Mouse (Mus musculus): ENCODE data around the gene Cflar. TPM values are rescaled to one million over a fixed set of nuclear protein-coding genes. Genes with fewer than 3 reads are reported as not detected.

Gene Cflar
- polyA plus RNA-seq, 1 experiment from 2014 or later, result 43.6 TPM

DNA sequence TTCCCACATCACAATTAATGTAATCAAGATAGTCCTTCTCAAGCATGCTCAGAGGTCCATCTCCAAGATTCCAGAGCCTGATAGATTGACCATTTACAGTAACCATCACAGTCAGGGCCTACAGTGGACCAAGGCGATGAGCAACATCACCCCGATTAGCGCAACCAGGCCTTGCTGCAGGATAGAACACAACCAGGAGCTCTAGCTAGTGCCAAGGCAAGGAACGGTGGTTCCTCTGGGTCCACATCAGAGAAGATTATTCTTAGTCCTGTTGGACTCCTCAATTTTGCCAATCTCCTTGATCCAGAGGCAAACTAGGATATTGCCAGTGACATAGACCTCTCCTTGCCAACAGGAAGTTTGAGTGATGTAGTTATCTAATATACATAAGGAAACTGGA is 77.1 kb downstream of the Cflar start:
- Histone ChIP-seq H3K9ac (ENCODE audit: low read length) (no peak overlapping the region), H3K9me3 (ENCODE audit: control insufficient read depth, low read length) (no peaks in the 10 kb centered on the region), H3K27ac (replicated peaks) (no peak overlapping the region), H3K4me1 (replicated peaks; ENCODE audit: control insufficient read depth, insufficient read depth) (no peaks in the 10 kb centered on the region), H3K4me2 (replicated peaks; ENCODE audit: low read depth) (no peak overlapping the region), H3K27me3 (ENCODE audit: control insufficient read depth, insufficient read depth, low read length) (no peaks in the 10 kb centered on the region), H3K36me3 (ENCODE audit: control insufficient read depth, insufficient read depth, low read length) (no peaks in the 10 kb centered on the region), H3K4me3 (ENCODE audit: low read depth, low read length) (no peak overlapping the region)
- ATAC-seq (ENCODE audit: low FRiP score, low TSS enrichment) (no peak), DNase-seq (ENCODE audit: low spot score) (no peak)
- TF ChIP-seq EP300 (optimal IDR thresholded peaks at IDR 0.05) (no peak), CTCF (IDR thresholded peaks at IDR 0.05; ENCODE audit: low read depth) (no peak)
- WGBS, result 91% methylated on average over 4 of the region's 4 CpGs

DNA sequence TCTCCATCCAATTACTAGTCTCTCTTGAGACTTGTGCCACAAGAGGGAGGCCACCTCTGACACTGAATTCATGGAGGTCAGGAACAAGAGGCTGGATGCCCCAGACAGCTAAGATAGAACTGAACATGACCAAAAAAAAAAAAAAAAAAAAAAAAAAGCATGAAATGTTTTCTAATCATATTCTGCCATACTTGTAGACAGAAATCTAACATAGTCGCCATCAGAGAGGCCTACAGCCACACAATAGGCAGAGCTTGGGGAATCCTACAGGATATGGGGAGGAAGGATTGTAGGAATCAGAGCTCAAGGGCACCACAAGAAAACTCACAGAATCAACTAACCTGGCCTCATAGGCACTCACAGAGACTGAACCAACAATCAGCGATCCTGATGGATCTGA is 83.4 kb downstream of the Cflar start:
- 49% methylated on average over 2 of the region's 2 CpGs for WGBS
- ATAC-seq (ENCODE audit: low FRiP score, low TSS enrichment) (no peak), DNase-seq (ENCODE audit: low spot score) (no peak)
- H3K27me3 ChIP-seq (ENCODE audit: control insufficient read depth, insufficient read depth, low read length), result no peaks in the 10 kb centered on the region
- H3K4me1 ChIP-seq (replicated peaks; ENCODE audit: control insufficient read depth, insufficient read depth), result no peaks in the 10 kb centered on the region
- no peak for TF ChIP-seq EP300 (optimal IDR thresholded peaks at IDR 0.05)
- TF ChIP-seq CTCF (IDR thresholded peaks at IDR 0.05; ENCODE audit: low read depth), result no peak
- peak overlapping the region; percentile 68; the same call in 1 of the 2 replicates for H3K4me2 ChIP-seq (replicated peaks; ENCODE audit: low read depth)
- no peak overlapping the region for H3K9ac ChIP-seq (ENCODE audit: low read length)
- peak overlapping the region; percentile 62 for H3K4me3 ChIP-seq (ENCODE audit: low read depth, low read length)
- no peaks in the 10 kb centered on the region for H3K9me3 ChIP-seq (ENCODE audit: control insufficient read depth, low read length)
- H3K27ac ChIP-seq (replicated peaks), result peak overlapping the region; percentile 90
- no peaks in the 10 kb centered on the region for H3K36me3 ChIP-seq (ENCODE audit: control insufficient read depth, insufficient read depth, low read length)

DNA sequence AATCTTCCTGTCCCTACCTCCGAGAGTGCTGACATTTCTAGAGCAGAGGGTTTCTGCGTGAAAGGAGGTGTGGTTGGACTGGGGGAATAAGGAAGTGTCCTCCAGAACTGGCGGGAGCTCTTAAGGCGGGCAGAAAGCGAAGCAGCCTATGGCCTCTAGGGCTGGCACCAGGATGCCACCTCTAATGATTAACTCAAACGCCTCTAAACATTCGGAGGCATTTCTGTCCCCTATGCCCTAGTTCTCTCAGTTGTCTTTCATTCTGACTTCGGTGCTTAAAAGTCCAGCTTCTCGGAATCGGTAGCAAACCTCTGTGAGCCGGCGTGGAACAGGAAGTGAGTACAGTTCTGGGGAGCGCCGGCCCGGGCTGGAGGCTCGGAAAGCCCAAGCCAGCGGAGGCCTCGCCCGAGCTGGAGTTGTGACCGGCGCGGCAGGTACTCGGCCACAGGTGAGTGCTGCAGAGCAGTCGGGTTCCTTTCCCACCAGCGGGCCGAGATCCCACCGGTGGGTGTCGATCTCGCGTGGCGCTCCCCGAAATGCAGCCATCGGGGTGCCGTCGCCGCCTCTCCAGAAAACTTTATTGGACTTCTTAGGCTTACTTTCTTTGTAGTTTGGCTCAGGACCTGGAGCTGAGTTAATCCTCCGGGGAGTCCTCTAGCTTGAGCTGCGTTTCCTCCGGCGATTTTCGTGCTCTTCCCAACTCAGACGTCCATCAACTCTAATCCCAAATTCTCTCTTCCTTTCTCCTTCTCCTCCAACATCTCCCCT is 84.2 kb downstream of the Cflar start, which contains the start of gene Casp8:
TSS of gene Casp8 (plus strand) at position 84 of the 768 bp plus-strand sequence.
- ATAC-seq (ENCODE audit: low FRiP score, low TSS enrichment), result peak; percentile 97

DNA sequence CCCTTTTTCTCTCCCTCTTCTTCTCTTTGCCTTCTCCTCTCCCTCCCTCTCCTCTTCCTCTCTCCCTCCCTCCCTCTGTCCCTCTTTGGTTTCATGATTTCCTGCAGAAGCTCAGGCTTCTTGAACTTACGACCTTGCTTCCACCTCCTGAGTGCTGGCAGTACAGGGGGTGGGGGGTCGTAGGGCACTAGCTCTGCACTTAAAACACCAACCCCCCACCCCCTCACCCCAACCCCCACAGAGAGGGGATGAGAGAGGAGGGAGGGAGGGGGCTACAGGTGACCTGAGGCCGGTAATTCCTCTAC is 84.7 kb downstream of the Cflar start:
- no peaks in the 10 kb centered on the region for H3K9me3 ChIP-seq (ENCODE audit: control insufficient read depth, low read length)
- peak overlapping the region; percentile 90 for H3K27ac ChIP-seq (replicated peaks)
- no peaks in the 10 kb centered on the region for H3K36me3 ChIP-seq (ENCODE audit: control insufficient read depth, insufficient read depth, low read length)
- ATAC-seq (ENCODE audit: low FRiP score, low TSS enrichment), result no peak
- peak overlapping the region; percentile 82 for H3K9ac ChIP-seq (ENCODE audit: low read length)
- TF ChIP-seq CTCF (IDR thresholded peaks at IDR 0.05; ENCODE audit: low read depth) (no peak), EP300 (optimal IDR thresholded peaks at IDR 0.05) (no peak)
- H3K4me1 ChIP-seq (replicated peaks; ENCODE audit: control insufficient read depth, insufficient read depth), result no peaks in the 10 kb centered on the region
- H3K27me3 ChIP-seq (ENCODE audit: control insufficient read depth, insufficient read depth, low read length), result no peaks in the 10 kb centered on the region
- 0% methylated on average over 3 of the region's 3 CpGs for WGBS
- DNase-seq (ENCODE audit: low spot score), result peak; percentile 27
- H3K4me3 ChIP-seq (ENCODE audit: low read depth, low read length), result peak overlapping the region; percentile 62
- peak overlapping the region; percentile 68 for H3K4me2 ChIP-seq (replicated peaks; ENCODE audit: low read depth)

More for the DNA sequence above, 84.2 kb downstream of the Cflar start, which contains the start of gene Casp8:
- Histone ChIP-seq H3K4me2 (replicated peaks; ENCODE audit: low read depth) (peak within 1 kb of the TSS; percentile 68), H3K36me3 (ENCODE audit: control insufficient read depth, insufficient read depth, low read length) (no peaks in the 10 kb centered on the region), H3K4me1 (replicated peaks; ENCODE audit: control insufficient read depth, insufficient read depth) (no peaks in the 10 kb centered on the region), H3K9ac (ENCODE audit: low read length) (peak within 1 kb of the TSS; percentile 82), H3K4me3 (ENCODE audit: low read depth, low read length) (peak within 1 kb of the TSS; percentile 62), H3K9me3 (ENCODE audit: control insufficient read depth, low read length) (no peaks in the 10 kb centered on the region), H3K27me3 (ENCODE audit: control insufficient read depth, insufficient read depth, low read length) (no peaks in the 10 kb centered on the region), H3K27ac (replicated peaks) (peak within 1 kb of the TSS; percentile 90)
- DNase-seq (ENCODE audit: low spot score), result peak; percentile 85
- WGBS, result 0% methylated on average over 42 of the region's 42 CpGs
- peak; percentile 27; the same call in 1 of the 2 replicates for TF ChIP-seq CTCF (IDR thresholded peaks at IDR 0.05; ENCODE audit: low read depth)
- TF ChIP-seq EP300 (optimal IDR thresholded peaks at IDR 0.05), result no peak

DNA sequence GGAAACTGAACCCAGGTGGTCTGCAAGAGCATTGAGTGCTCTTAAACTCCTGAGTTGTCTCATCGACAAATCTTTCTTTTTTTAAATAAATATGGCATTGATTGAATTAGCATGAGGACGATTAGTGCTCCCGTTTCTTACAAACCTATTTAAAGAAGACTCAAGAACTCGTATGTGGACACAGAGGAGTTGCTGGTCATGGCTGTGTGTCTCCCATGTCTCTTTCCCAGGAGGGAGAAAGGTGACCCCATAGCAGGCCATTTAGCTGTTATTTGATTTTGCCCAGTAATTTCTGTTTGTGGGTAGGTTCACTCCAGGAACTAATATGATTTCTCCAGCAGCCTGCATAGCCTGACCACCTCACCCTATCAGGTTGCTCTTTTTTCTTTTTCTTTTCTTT is 85.5 kb downstream of the Cflar start:
- Histone ChIP-seq H3K4me2 (replicated peaks; ENCODE audit: low read depth) (peak overlapping the region; percentile 15), H3K36me3 (ENCODE audit: control insufficient read depth, insufficient read depth, low read length) (no peaks in the 10 kb centered on the region), H3K27me3 (ENCODE audit: control insufficient read depth, insufficient read depth, low read length) (no peaks in the 10 kb centered on the region), H3K27ac (replicated peaks) (no peak overlapping the region), H3K9ac (ENCODE audit: low read length) (no peak overlapping the region), H3K4me1 (replicated peaks; ENCODE audit: control insufficient read depth, insufficient read depth) (no peaks in the 10 kb centered on the region), H3K4me3 (ENCODE audit: low read depth, low read length) (peak overlapping the region; percentile 4; the same call in 1 of the 2 replicates), H3K9me3 (ENCODE audit: control insufficient read depth, low read length) (no peaks in the 10 kb centered on the region)
- no peak for DNase-seq (ENCODE audit: low spot score)
- ATAC-seq (ENCODE audit: low FRiP score, low TSS enrichment), result no peak
- 49% methylated on average over 4 of the region's 4 CpGs for WGBS
- TF ChIP-seq EP300 (optimal IDR thresholded peaks at IDR 0.05), result no peak
- TF ChIP-seq CTCF (IDR thresholded peaks at IDR 0.05; ENCODE audit: low read depth), result no peak

DNA sequence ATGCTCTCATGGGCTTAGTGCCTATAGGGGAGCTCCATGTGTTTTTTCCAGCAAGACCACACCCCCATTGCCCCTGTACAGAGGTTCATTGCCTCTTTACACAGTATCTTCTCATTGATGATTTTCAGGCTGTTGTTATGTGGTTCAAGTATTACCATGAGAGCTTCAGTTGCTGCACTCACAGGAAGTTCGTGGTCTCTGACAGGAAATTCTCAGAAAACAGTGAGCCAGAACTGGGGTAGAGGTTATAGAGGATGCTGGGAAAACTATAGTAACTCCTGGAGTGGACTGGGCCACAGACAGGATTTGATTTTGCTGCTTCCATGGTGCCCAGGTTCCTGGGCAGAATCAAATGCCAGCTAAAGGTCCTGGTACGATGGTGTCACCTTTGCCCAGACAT is 86.1 kb downstream of the Cflar start:
- no peak overlapping the region for H3K4me3 ChIP-seq (ENCODE audit: low read depth, low read length)
- H3K36me3 ChIP-seq (ENCODE audit: control insufficient read depth, insufficient read depth, low read length), result no peaks in the 10 kb centered on the region
- H3K27ac ChIP-seq (replicated peaks), result no peak overlapping the region
- TF ChIP-seq CTCF (IDR thresholded peaks at IDR 0.05; ENCODE audit: low read depth), result no peak
- TF ChIP-seq EP300 (optimal IDR thresholded peaks at IDR 0.05), result no peak
- no peaks in the 10 kb centered on the region for H3K9me3 ChIP-seq (ENCODE audit: control insufficient read depth, low read length)
- peak overlapping the region; percentile 15 for H3K4me2 ChIP-seq (replicated peaks; ENCODE audit: low read depth)
- no peaks in the 10 kb centered on the region for H3K4me1 ChIP-seq (replicated peaks; ENCODE audit: control insufficient read depth, insufficient read depth)
- no peaks in the 10 kb centered on the region for H3K27me3 ChIP-seq (ENCODE audit: control insufficient read depth, insufficient read depth, low read length)
- 74% methylated on average over 2 of the region's 2 CpGs for WGBS
- no peak overlapping the region for H3K9ac ChIP-seq (ENCODE audit: low read length)
- DNase-seq (ENCODE audit: low spot score) (no peak), ATAC-seq (ENCODE audit: low FRiP score, low TSS enrichment) (peak; percentile 16)
